Mouse (Mus musculus) embryonic facial prominence, embryonic 11.5 days (tissue): ENCODE measurements around the gene Dgki. TPM values are rescaled to one million over a fixed set of nuclear protein-coding genes. Genes with fewer than 3 reads are reported as not detected.

ENCODE experiments used
- ATAC-seq: fragments of 200-750 bp; cut with Nextera tagmentation; replicated peaks from 2 replicates; pipeline ENCODE4 v1.8.0; 2017; ENCODE audit warnings: low read depth; ENCODE audit not compliant: insufficient number of reproducible peaks, low FRiP score, low TSS enrichment
- DNase-seq: peaks from one replicate; pipeline ENCODE4 v3.0.0-alpha.2; 2015; ENCODE audit warnings: low spot score
- H3K27ac ChIP-seq: fragments of 300-500 bp; sonication (generic); replicated peaks from 2 replicates; pipeline ENCODE4 v1.5.1; 2014; ENCODE audit warnings: mild to moderate bottlenecking, low read depth, low read length, control low read depth
- H3K27me3 ChIP-seq: fragments of 300-500 bp; sonication (generic); 2 replicates; pipeline ENCODE4 v1.6.1; 2014; ENCODE audit warnings: mild to moderate bottlenecking, low read length, moderate library complexity, mixed read lengths; ENCODE audit not compliant: control insufficient read depth, insufficient read depth
- H3K36me3 ChIP-seq: fragments of 300-500 bp; sonication (generic); replicated peaks from 2 replicates; pipeline ENCODE4 v1.6.1; 2014; ENCODE audit warnings: low read depth, mild to moderate bottlenecking, low read length, moderate library complexity, mixed read lengths; ENCODE audit not compliant: control insufficient read depth, insufficient read depth
- H3K4me1 ChIP-seq: fragments of 300-500 bp; sonication (generic); 2 replicates; pipeline ENCODE4 v1.6.1; 2014; ENCODE audit warnings: low read length, mixed read lengths; ENCODE audit not compliant: control insufficient read depth, insufficient read depth
- H3K4me2 ChIP-seq: fragments of 300-500 bp; sonication (generic); 2 replicates; pipeline ENCODE4 v1.6.1; 2014; ENCODE audit warnings: low read depth, mild to moderate bottlenecking, control low read depth, low read length, moderate library complexity
- H3K4me3 ChIP-seq: fragments of 300-500 bp; sonication (generic); 2 replicates; pipeline ENCODE4 v1.5.1; 2014; ENCODE audit warnings: low read depth, low read length, control low read depth
- H3K9ac ChIP-seq: fragments of 300-500 bp; sonication (generic); replicated peaks from 2 replicates; pipeline ENCODE4 v1.6.1; 2014; ENCODE audit warnings: mild to moderate bottlenecking, control low read depth, low read length
- H3K9me3 ChIP-seq: fragments of 300-500 bp; sonication (generic); replicated peaks from 2 replicates; pipeline ENCODE4 v1.6.1; 2016; ENCODE audit warnings: mild to moderate bottlenecking, low read length, inconsistent platforms, mixed read lengths; ENCODE audit not compliant: control insufficient read depth
- WGBS: fragments of 180-500 bp; shearing (Covaris S2); extraction: QIAGEN DNeasy Blood & Tissue Kit; methylation state at CpG from one replicate; pipeline ENCODE4 v1.1.7; 2014; 5-methylcytosine and 5-hydroxymethylcytosine counted together
- polyA plus RNA-seq: library from polyadenylated mRNA; unstranded; fragments of >200 nt; fragmentation: Nextera tagmentation; extraction: Ambion mirVana; gene quantifications from 2 replicates; pipeline ENCODE4 v1.2.1, GENCODE M21; 2014

Dgki gene
- polyA plus RNA-seq, 1 experiment from 2014 or later: 1.0 TPM

GRCm38 (mm10) chr6:37158880-37159279 lies 141.1 kb downstream of the Dgki start:
- no peak for DNase-seq
- Histone ChIP-seq H3K27me3 (no peaks in the 10 kb centered on the region), H3K9me3 (no peaks in the 10 kb centered on the region), H3K9ac (no peak overlapping the region), H3K4me2 (no peak overlapping the region), H3K36me3 (no peaks in the 10 kb centered on the region), H3K4me1 (no peaks in the 10 kb centered on the region), H3K4me3 (no peak overlapping the region), H3K27ac (no peak overlapping the region)
- no peak for ATAC-seq
- WGBS: 65% methylated on average over 3 of the region's 3 CpGs

- Histone ChIP-seq H3K27ac (no peak overlapping the region), H3K27me3 (no peaks in the 10 kb centered on the region), H3K4me2 (no peak overlapping the region), H3K9me3 (no peaks in the 10 kb centered on the region), H3K4me3 (no peak overlapping the region), H3K4me1 (no peaks in the 10 kb centered on the region), H3K9ac (no peak overlapping the region), H3K36me3 (no peaks in the 10 kb centered on the region)
- no peak for DNase-seq
- 89% methylated on average over 1 of the region's 1 CpGs for WGBS
- no peak for ATAC-seq
Observed at GRCm38 (mm10) chr6:37154051-37154450, 145.9 kb downstream of the Dgki start.

GRCm38 (mm10) chr6:37150483-37150882 lies 149.5 kb downstream of the Dgki start:
- 81% methylated on average over 2 of the region's 2 CpGs for WGBS

GRCm38 (mm10) chr6:37150038-37150437 lies 149.9 kb downstream of the Dgki start:
- no peak overlapping the region for H3K27ac ChIP-seq
- no peaks in the 10 kb centered on the region for H3K27me3 ChIP-seq
- no peaks in the 10 kb centered on the region for H3K36me3 ChIP-seq
- DNase-seq: no peak
- no peak overlapping the region for H3K9ac ChIP-seq
- H3K9me3 ChIP-seq: no peaks in the 10 kb centered on the region
- WGBS: 69% methylated on average over 4 of the region's 4 CpGs
- no peak overlapping the region for H3K4me2 ChIP-seq
- no peak overlapping the region for H3K4me3 ChIP-seq
- H3K4me1 ChIP-seq: no peaks in the 10 kb centered on the region
- no peak for ATAC-seq

More at GRCm38 (mm10) chr6:37150483-37150882, 149.5 kb downstream of the Dgki start:
- Histone ChIP-seq H3K27me3 (no peaks in the 10 kb centered on the region), H3K9me3 (no peaks in the 10 kb centered on the region), H3K4me2 (no peak overlapping the region), H3K27ac (no peak overlapping the region), H3K4me1 (no peaks in the 10 kb centered on the region), H3K9ac (no peak overlapping the region), H3K36me3 (no peaks in the 10 kb centered on the region), H3K4me3 (no peak overlapping the region)
- DNase-seq: no peak
- ATAC-seq: no peak

GRCm38 (mm10) chr6:37149196-37149595 lies 150.8 kb downstream of the Dgki start:
- Histone ChIP-seq H3K4me2 (no peak overlapping the region), H3K27ac (no peak overlapping the region), H3K9ac (no peak overlapping the region), H3K4me3 (no peak overlapping the region), H3K9me3 (no peaks in the 10 kb centered on the region), H3K36me3 (no peaks in the 10 kb centered on the region), H3K27me3 (no peaks in the 10 kb centered on the region), H3K4me1 (no peaks in the 10 kb centered on the region)
- DNase-seq: no peak
- WGBS: 90% methylated on average over 6 of the region's 6 CpGs
- ATAC-seq: no peak

- Histone ChIP-seq H3K9ac (no peak overlapping the region), H3K36me3 (no peaks in the 10 kb centered on the region), H3K4me1 (no peaks in the 10 kb centered on the region), H3K9me3 (no peaks in the 10 kb centered on the region), H3K27me3 (no peaks in the 10 kb centered on the region), H3K27ac (no peak overlapping the region), H3K4me3 (no peak overlapping the region), H3K4me2 (no peak overlapping the region)
- DNase-seq: no peak
- ATAC-seq: no peak
- WGBS: 95% methylated on average over 4 of the region's 4 CpGs
Observed at GRCm38 (mm10) chr6:37147431-37148022, 152.5 kb downstream of the Dgki start.

- no peaks in the 10 kb centered on the region for H3K27me3 ChIP-seq
- DNase-seq (no peak), ATAC-seq (no peak)
- no peaks in the 10 kb centered on the region for H3K36me3 ChIP-seq
- no peaks in the 10 kb centered on the region for H3K4me1 ChIP-seq
- no peak overlapping the region for H3K27ac ChIP-seq
- H3K4me2 ChIP-seq: no peak overlapping the region
- no peak overlapping the region for H3K4me3 ChIP-seq
- no peak overlapping the region for H3K9ac ChIP-seq
- 60% methylated on average over 4 of the region's 4 CpGs for WGBS
- H3K9me3 ChIP-seq: no peaks in the 10 kb centered on the region
Observed at GRCm38 (mm10) chr6:37143867-37144163, 156.2 kb downstream of the Dgki start.

GRCm38 (mm10) chr6:37142991-37143866 lies 156.8 kb downstream of the Dgki start:
- Histone ChIP-seq H3K27ac (no peak overlapping the region), H3K27me3 (no peaks in the 10 kb centered on the region), H3K4me2 (no peak overlapping the region), H3K9ac (no peak overlapping the region), H3K9me3 (no peaks in the 10 kb centered on the region), H3K36me3 (no peaks in the 10 kb centered on the region), H3K4me3 (no peak overlapping the region), H3K4me1 (no peaks in the 10 kb centered on the region)
- WGBS: 82% methylated on average over 11 of the region's 11 CpGs
- ATAC-seq: no peak
- no peak for DNase-seq
